In genomic region chr6:127207308-127207707, GRCm38 (mm10) we compare ENCODE assay signal across 26 mouse cellular contexts.
"Had no signal": no experiment of that assay in that cellular context is flagged by ENCODE, and none has a peak within 500 bp of the region (broad histone marks: within the 10 kb centered on the region; RNA-seq: fewer than 3 reads in every experiment).

No protein-coding gene starts in this region.

- H3K27ac ChIP-seq: gastrocnemius, adult 2 months; heart, adult 2 months; heart, embryonic 13.5 days; heart, embryonic 15.5 days; hindbrain, embryonic 13.5 days; hindbrain, embryonic 15.5 days; hindbrain, postnatal 0 days; intestine, embryonic 15.5 days; layer of hippocampus, adult 2 months; limb, embryonic 13.5 days; limb, embryonic 15.5 days; liver, embryonic 12.5 days; liver, embryonic 14.5 days had no signal

- H3K9ac ChIP-seq: heart, embryonic 13.5 days; heart, embryonic 15.5 days; hindbrain, embryonic 13.5 days; hindbrain, embryonic 15.5 days; intestine, embryonic 15.5 days; limb, embryonic 13.5 days; limb, embryonic 15.5 days; liver, embryonic 12.5 days; liver, embryonic 14.5 days had no signal

- H3K27me3 ChIP-seq: heart, embryonic 13.5 days; heart, embryonic 15.5 days; hindbrain, embryonic 13.5 days; hindbrain, embryonic 15.5 days; intestine, embryonic 15.5 days; limb, embryonic 13.5 days; limb, embryonic 15.5 days; liver, embryonic 12.5 days had no signal

- DNase-seq: gastrocnemius, adult 2 months; gastrocnemius, postnatal 10 days; gastrocnemius, postnatal 36 days; heart, adult 11 months; heart, adult 2 months; heart, postnatal 14 days; heart, postnatal 36 days; kidney, adult 18-20 months; kidney, adult 8-10 months; kidney, postnatal 10 days; kidney, postnatal 25 days; kidney, postnatal 4 days; layer of hippocampus, postnatal 36 days; left cerebral cortex, postnatal 4 days had no signal

- H3K4me3 ChIP-seq: gastrocnemius, adult 2 months; heart, adult 2 months; heart, embryonic 13.5 days; heart, embryonic 15.5 days; hindbrain, embryonic 13.5 days; hindbrain, embryonic 15.5 days; intestine, embryonic 15.5 days; layer of hippocampus, adult 2 months; limb, embryonic 13.5 days; limb, embryonic 15.5 days; liver, embryonic 12.5 days had no signal

- H3K4me1 ChIP-seq: heart, embryonic 13.5 days; heart, embryonic 15.5 days; hindbrain, embryonic 13.5 days; hindbrain, embryonic 15.5 days; intestine, embryonic 15.5 days; limb, embryonic 13.5 days; limb, embryonic 15.5 days; liver, embryonic 12.5 days had no signal

- H3K9me3 ChIP-seq: heart, embryonic 13.5 days; heart, embryonic 15.5 days; hindbrain, embryonic 13.5 days; hindbrain, embryonic 15.5 days; intestine, embryonic 15.5 days; limb, embryonic 13.5 days; limb, embryonic 15.5 days; liver, embryonic 12.5 days had no signal

- H3K4me2 ChIP-seq: heart, embryonic 11.5 days; heart, embryonic 13.5 days; heart, embryonic 15.5 days; hindbrain, embryonic 13.5 days; hindbrain, embryonic 15.5 days; intestine, embryonic 15.5 days; limb, embryonic 13.5 days; limb, embryonic 15.5 days; liver, embryonic 12.5 days had no signal

- H3K36me3 ChIP-seq: heart, embryonic 13.5 days; heart, embryonic 15.5 days; hindbrain, embryonic 13.5 days; hindbrain, embryonic 15.5 days; intestine, embryonic 15.5 days; limb, embryonic 13.5 days; limb, embryonic 15.5 days; liver, embryonic 12.5 days had no signal
